Mouse (Mus musculus): ENCODE results near the gene C8g.
A peak's percentile ranks its signal among the peaks of the same experiment; 100 is the strongest.

C8g gene

GRCm38 (mm10) chr2:25501593-25502486, at the start of gene C8g:
Gene C8g (minus strand): TSS chr2:25501719.
- DNase-seq (ENCODE audit: low spot score in 2 of 2): no peak

GRCm38 (mm10) chr2:25551186-25551585, 49.7 kb upstream of the C8g start:
- DNase-seq (ENCODE audit: low spot score in 2 of 2): peak; percentile 48 to 50

GRCm38 (mm10) chr2:25549021-25549991, 47.8 kb upstream of the C8g start:
- peak; percentile 78 to 84 for DNase-seq (ENCODE audit: low spot score in 2 of 2)

- DNase-seq (ENCODE audit: low spot score in 2 of 2): peak; percentile 97 to 99
These were observed 45.4 kb upstream of the C8g start, which contains the start of gene Traf2 for GRCm38 (mm10) chr2:25546811-25547491. Gene Traf2 (minus strand): TSS chr2:25546940.

- DNase-seq (ENCODE audit: low spot score in 2 of 2): no peak
These were observed 44.7 kb upstream of the C8g start for GRCm38 (mm10) chr2:25545996-25546810.

GRCm38 (mm10) chr2:25541644-25542367, 40.3 kb upstream of the C8g start:
- DNase-seq (ENCODE audit: low spot score in 2 of 2): no peak

GRCm38 (mm10) chr2:25540541-25540948, 39.0 kb upstream of the C8g start:
- DNase-seq (ENCODE audit: low spot score in 2 of 2): no peak

- DNase-seq (ENCODE audit: low spot score in 2 of 2): no peak
These were observed 35.0 kb upstream of the C8g start for GRCm38 (mm10) chr2:25536531-25536930.

GRCm38 (mm10) chr2:25534866-25535182, 33.3 kb upstream of the C8g start:
- no peak for DNase-seq (ENCODE audit: low spot score in 2 of 2)

- no peak for DNase-seq (ENCODE audit: low spot score in 2 of 2)
These were observed 32.8 kb upstream of the C8g start for GRCm38 (mm10) chr2:25534178-25534865.

GRCm38 (mm10) chr2:25533707-25534106, 32.2 kb upstream of the C8g start:
- DNase-seq (ENCODE audit: low spot score in 2 of 2): no peak

GRCm38 (mm10) chr2:25526510-25527302, 25.2 kb upstream of the C8g start:
- DNase-seq (ENCODE audit: low spot score in 2 of 2): no peak

GRCm38 (mm10) chr2:25509912-25510311, 8.4 kb upstream of the C8g start:
- no peak for DNase-seq (ENCODE audit: low spot score in 2 of 2)

GRCm38 (mm10) chr2:25506964-25507363, 5.4 kb upstream of the C8g start:
- DNase-seq (ENCODE audit: low spot score in 2 of 2): peak; percentile 63 to 68

- no peak for DNase-seq (ENCODE audit: low spot score in 2 of 2)
These were observed 4.3 kb upstream of the C8g start for GRCm38 (mm10) chr2:25505860-25506259.

- no peak for DNase-seq (ENCODE audit: low spot score in 2 of 2)
These were observed 3.5 kb upstream of the C8g start for GRCm38 (mm10) chr2:25505000-25505399.

GRCm38 (mm10) chr2:25504538-25504937, 3.0 kb upstream of the C8g start:
- no peak for DNase-seq (ENCODE audit: low spot score in 2 of 2)

GRCm38 (mm10) chr2:25502726-25503125, 1.2 kb upstream of the C8g start:
- DNase-seq (ENCODE audit: low spot score in 2 of 2): no peak
